Mouse (Mus musculus): ENCODE data around the gene Prpf6.

Prpf6 gene

GRCm38 (mm10) chr2:181591528-181592085, at the start of gene Prpf6:
Prpf6 (plus strand) TSS chr2:181591868.
- no peak for DNase-seq (ENCODE audit: low spot score in 2 of 2)

GRCm38 (mm10) chr2:181546142-181546541, 45.5 kb upstream of the Prpf6 start:
- DNase-seq (ENCODE audit: low spot score in 2 of 2): no peak

GRCm38 (mm10) chr2:181548227-181548626, 43.4 kb upstream of the Prpf6 start:
- DNase-seq (ENCODE audit: low spot score in 2 of 2): no peak

GRCm38 (mm10) chr2:181548682-181549081, 43.0 kb upstream of the Prpf6 start:
- DNase-seq (ENCODE audit: low spot score in 2 of 2): no peak

- no peak for DNase-seq (ENCODE audit: low spot score in 2 of 2)
These were observed 41.4 kb upstream of the Prpf6 start for GRCm38 (mm10) chr2:181550233-181550632.

GRCm38 (mm10) chr2:181553772-181554171, 37.9 kb upstream of the Prpf6 start:
- no peak for DNase-seq (ENCODE audit: low spot score in 2 of 2)

- no peak for DNase-seq (ENCODE audit: low spot score in 2 of 2)
These were observed 24.3 kb upstream of the Prpf6 start for GRCm38 (mm10) chr2:181567338-181567737.

GRCm38 (mm10) chr2:181568272-181569008, 23.2 kb upstream of the Prpf6 start:
- no peak for DNase-seq (ENCODE audit: low spot score in 2 of 2)

- no peak for DNase-seq (ENCODE audit: low spot score in 2 of 2)
These were observed 21.8 kb upstream of the Prpf6 start for GRCm38 (mm10) chr2:181569856-181570255.

- no peak for DNase-seq (ENCODE audit: low spot score in 2 of 2)
These were observed 21.3 kb upstream of the Prpf6 start for GRCm38 (mm10) chr2:181570375-181570774.

GRCm38 (mm10) chr2:181570921-181571595, 20.6 kb upstream of the Prpf6 start:
- DNase-seq (ENCODE audit: low spot score in 2 of 2): no peak

- no peak for DNase-seq (ENCODE audit: low spot score in 2 of 2)
These were observed 19.6 kb upstream of the Prpf6 start for GRCm38 (mm10) chr2:181571941-181572670.

GRCm38 (mm10) chr2:181572921-181573920, 18.4 kb upstream of the Prpf6 start:
- no peak for DNase-seq (ENCODE audit: low spot score in 2 of 2)

GRCm38 (mm10) chr2:181573961-181574360, 17.7 kb upstream of the Prpf6 start:
- no peak for DNase-seq (ENCODE audit: low spot score in 2 of 2)

- DNase-seq (ENCODE audit: low spot score in 2 of 2): no peak
These were observed 16.6 kb upstream of the Prpf6 start for GRCm38 (mm10) chr2:181574921-181575545.

GRCm38 (mm10) chr2:181576613-181577012, 15.1 kb upstream of the Prpf6 start:
- DNase-seq (ENCODE audit: low spot score in 2 of 2): no peak

GRCm38 (mm10) chr2:181577126-181577525, 14.5 kb upstream of the Prpf6 start:
- no peak for DNase-seq (ENCODE audit: low spot score in 2 of 2)

GRCm38 (mm10) chr2:181577981-181578581, 13.6 kb upstream of the Prpf6 start:
- no peak for DNase-seq (ENCODE audit: low spot score in 2 of 2)

- no peak for DNase-seq (ENCODE audit: low spot score in 2 of 2)
These were observed 12.7 kb upstream of the Prpf6 start for GRCm38 (mm10) chr2:181578790-181579618.
